Mouse (Mus musculus) lung, postnatal 36 days (tissue): Measurements from ENCODE around the gene Olfr123.

Experiments used
- DNase-seq: peaks from one replicate; pipeline ENCODE4 v3.0.0; 2022; ENCODE audit warnings: mixed read lengths

Olfr123 gene

GRCm38 (mm10) chr17:37793229-37793628 lies at the start of gene Olfr123:
TSS of gene Olfr123 (plus strand) at chr17:37793529.
- no peak for DNase-seq

- DNase-seq = no peak
Measured at GRCm38 (mm10) chr17:37768307-37768706, 25.0 kb upstream of the Olfr123 start, which contains the start of gene Olfr122. TSS of gene Olfr122 (plus strand) at chr17:37768607.

DNA sequence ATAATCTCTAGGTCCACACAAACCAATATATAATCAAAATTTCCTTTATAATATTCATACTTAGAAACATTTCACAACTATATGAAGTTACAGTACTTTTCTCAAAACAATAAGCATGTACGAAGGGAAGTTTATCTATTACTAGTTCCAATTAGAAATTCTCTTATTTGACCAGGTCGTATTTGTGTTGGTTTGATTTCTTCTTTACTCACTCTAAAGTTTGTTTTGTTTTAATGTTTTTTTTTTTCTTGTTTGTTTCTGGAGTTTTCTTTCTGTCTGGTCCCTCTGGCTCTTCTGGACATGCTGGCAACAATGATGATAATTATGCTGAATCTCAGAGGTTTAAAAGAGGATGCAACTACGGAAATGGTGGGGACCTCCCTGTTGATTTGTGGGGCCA lies 6.3 kb downstream of the Olfr123 start, which contains the start of gene Olfr124:
Gene Olfr124 (plus strand): TSS at position 301 of the 400 bp plus-strand sequence.
- DNase-seq = no peak

DNA sequence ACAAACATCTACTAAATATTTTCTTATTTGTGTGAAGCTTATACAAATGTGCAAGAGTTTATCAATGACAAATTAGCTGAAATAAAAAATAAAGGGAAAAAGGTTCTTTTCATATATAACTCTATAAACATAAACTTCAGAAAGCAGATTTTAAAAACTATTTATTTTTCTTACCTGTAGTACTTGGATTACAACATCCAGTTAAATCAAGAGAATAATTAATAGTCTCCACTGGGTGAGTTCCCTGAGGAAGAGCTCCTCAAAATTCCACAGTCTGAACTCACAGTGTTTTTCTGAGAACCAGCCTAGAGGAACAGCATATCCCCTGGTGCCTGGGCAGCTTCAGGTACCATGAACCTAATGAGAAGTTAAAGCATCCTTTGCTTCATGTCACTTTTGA lies 39.3 kb downstream of the Olfr123 start, which contains the start of gene Olfr125:
Gene Olfr125 (plus strand): TSS at position 301 of the 400 bp plus-strand sequence.
- DNase-seq = no peak

- no peak for DNase-seq
Measured at GRCm38 (mm10) chr17:37847183-37847582, 53.9 kb downstream of the Olfr123 start, which contains the start of gene Olfr126. TSS of gene Olfr126 (plus strand) at chr17:37847483.
